Mouse (Mus musculus): ENCODE measurements around the gene Epn2. TPM values are rescaled to one million over a fixed set of nuclear protein-coding genes. Genes with fewer than 3 reads are reported as not detected.
A peak's percentile ranks its signal among the peaks of the same experiment; 100 is the strongest.

Epn2 gene
- polyA plus RNA-seq, 1 experiment from 2014 or later, result 23.9 TPM

DNA sequence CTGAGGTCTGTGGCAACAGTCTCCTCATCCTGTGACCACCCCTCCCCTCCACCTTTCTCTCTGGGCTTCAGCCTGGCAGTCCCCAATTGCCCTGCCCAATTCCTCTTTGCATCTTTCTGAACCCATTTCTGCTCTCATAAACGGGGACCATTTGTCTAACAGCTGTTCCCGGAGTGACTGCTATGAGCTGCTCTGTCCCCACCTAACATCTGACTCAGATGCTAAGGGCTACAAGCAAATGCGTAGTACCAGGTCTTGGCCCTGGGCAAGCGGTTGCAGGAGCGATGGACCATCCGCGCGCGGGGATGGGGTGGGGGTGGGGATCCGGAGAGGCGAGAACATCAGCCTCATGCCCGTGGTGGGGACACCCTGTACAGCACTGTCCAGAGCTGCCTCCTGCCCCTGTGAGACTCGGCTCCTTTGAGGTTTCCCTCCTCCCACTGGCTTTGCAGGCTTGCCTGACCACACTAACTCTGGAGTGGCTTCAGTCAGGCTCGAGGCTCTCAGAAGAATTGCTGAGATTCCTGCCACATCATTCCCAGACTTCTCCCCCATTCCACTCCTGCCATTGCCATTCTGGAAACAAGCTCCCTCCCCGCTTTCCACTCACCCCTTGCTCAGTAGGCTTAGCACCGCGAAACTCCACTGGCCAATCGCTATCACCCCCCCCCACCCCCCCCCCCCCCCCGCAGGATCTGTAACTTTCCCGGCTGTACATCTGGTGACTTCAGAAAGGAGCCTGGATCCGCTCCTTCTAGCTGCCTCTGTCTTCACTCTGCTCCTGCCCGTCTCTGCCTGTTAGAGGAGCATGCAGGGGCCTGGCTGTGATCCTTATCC is 36.4 kb upstream of the Epn2 start:
- no peaks in the 10 kb centered on the region for H3K36me3 ChIP-seq
- H3K9me3 ChIP-seq (replicated peaks), result no peaks in the 10 kb centered on the region
- 11% methylated on average over 20 of the region's 22 CpGs for WGBS
- peak overlapping the region; percentile 63 for H3K27ac ChIP-seq (replicated peaks)
- peaks cover 29% of the 10 kb centered on the region; the same call in 1 of the 2 replicates for H3K27me3 ChIP-seq (ENCODE audit: low read depth, poor library complexity, severe bottlenecking)
- H3K4me1 ChIP-seq, result peaks cover 35% of the 10 kb centered on the region
- DNase-seq (ENCODE audit: low spot score), result peak; percentile 39
- peak overlapping the region; percentile 44 for H3K4me3 ChIP-seq

DNA sequence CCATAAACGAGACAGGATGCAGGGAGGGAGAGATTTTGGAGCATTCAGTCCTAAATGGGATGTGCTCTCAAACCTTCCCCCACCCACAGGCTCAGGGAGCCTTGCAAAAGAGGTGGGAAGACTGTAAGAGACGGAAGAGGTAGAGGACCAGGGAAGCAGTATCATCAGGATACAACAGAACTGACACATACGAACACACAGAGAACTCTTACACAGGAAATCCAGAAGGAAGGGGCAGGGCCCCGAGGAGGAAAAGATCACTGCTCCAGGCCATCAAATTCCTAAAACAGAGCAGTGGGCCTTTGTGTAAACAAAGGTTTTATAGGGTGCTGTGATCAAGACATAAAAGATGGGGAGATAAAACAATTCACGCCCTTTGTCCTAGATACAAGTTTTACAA is 34.9 kb upstream of the Epn2 start:
- WGBS, result 76% methylated on average over 5 of the region's 5 CpGs
- H3K4me3 ChIP-seq, result no peak overlapping the region
- H3K9me3 ChIP-seq (replicated peaks), result no peaks in the 10 kb centered on the region
- no peak overlapping the region for H3K27ac ChIP-seq (replicated peaks)
- no peaks in the 10 kb centered on the region for H3K36me3 ChIP-seq
- DNase-seq (ENCODE audit: low spot score), result no peak
- H3K4me1 ChIP-seq, result peaks cover 23% of the 10 kb centered on the region
- peaks cover 29% of the 10 kb centered on the region; the same call in 1 of the 2 replicates for H3K27me3 ChIP-seq (ENCODE audit: low read depth, poor library complexity, severe bottlenecking)

DNA sequence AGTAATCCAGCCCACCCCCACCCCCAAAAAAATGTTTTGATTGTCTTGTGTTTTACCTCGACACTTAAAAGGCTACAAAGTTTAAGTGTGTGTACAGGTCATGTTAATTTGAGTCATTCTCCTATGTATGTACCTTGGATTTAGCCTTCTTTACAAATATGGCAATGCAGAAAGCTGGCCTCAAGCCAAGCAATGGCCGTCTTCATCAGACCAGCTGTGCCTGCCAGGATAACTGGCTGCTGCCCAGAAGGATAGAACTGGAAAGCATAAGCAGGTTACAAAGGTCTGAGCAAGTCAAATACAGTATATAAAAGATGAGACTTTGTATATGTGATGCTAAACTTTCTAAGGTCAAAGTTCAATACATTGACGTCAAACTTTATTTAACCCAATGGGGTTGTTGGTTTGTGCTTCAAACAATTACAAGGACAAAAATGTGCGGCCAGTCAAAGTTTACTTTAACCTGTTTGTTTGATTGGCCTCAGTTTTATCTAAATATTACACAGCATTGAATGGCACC is 32.7 kb upstream of the Epn2 start:
- Histone ChIP-seq H3K27ac (replicated peaks) (no peak overlapping the region), H3K27me3 (ENCODE audit: low read depth, poor library complexity, severe bottlenecking) (peaks cover 16% of the 10 kb centered on the region; the same call in 1 of the 2 replicates), H3K9me3 (replicated peaks) (peaks cover 4% of the 10 kb centered on the region; the same call in 1 of the 2 replicates), H3K4me1 (peaks cover 19% of the 10 kb centered on the region), H3K4me3 (no peak overlapping the region), H3K36me3 (no peaks in the 10 kb centered on the region)
- no peak for DNase-seq (ENCODE audit: low spot score)
- 89% methylated on average over 4 of the region's 4 CpGs for WGBS

DNA sequence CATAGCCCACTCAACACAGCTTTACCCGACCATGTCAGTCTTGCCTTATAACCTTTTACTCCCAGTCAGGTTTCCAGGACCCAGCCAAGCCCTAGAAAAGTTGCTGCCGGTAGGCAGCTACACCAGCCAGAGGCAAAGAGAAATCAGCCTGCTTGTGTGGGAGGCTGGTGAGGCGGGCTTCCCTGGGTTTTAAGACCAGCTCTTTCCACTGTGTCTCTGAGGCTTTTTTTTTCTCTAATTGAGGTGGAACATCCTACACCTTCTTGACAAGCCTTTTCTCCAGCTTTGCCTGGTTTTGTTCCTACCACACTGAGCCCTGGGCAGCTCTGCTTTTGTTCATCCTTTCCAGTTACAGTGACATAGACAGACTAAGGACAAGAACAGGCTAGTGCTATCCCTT is 31.7 kb upstream of the Epn2 start:
- no peak for DNase-seq (ENCODE audit: low spot score)

DNA sequence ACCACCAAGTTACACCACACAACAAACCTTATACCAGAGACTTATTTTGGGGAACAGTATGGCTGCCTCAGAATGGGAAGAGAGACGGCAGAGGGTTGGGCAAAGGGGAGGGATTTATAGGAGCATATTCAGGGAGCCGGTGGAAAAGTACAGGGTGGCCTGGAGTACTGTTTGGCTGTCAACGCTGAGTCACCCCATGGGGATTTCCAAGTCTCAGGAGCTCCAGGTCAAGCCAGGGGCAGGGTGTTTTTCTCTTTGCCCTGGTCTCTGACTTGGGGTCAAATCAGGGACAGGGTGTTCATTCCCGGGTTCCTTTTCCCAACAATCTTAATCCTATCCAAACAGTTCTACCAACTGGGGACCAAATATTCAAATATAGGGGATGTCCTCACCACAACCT is 28.6 kb upstream of the Epn2 start:
- Histone ChIP-seq H3K27me3 (ENCODE audit: low read depth, poor library complexity, severe bottlenecking) (no peaks in the 10 kb centered on the region), H3K36me3 (no peaks in the 10 kb centered on the region), H3K9me3 (replicated peaks) (peaks cover 15% of the 10 kb centered on the region; the same call in 1 of the 2 replicates), H3K4me3 (no peak overlapping the region), H3K4me1 (no peaks in the 10 kb centered on the region), H3K27ac (replicated peaks) (no peak overlapping the region)
- WGBS, result 89% methylated on average over 4 of the region's 4 CpGs
- no peak for DNase-seq (ENCODE audit: low spot score)

More for the DNA sequence above, 31.7 kb upstream of the Epn2 start:
- Histone ChIP-seq H3K27me3 (ENCODE audit: low read depth, poor library complexity, severe bottlenecking) (peaks cover 10% of the 10 kb centered on the region; the same call in 1 of the 2 replicates), H3K9me3 (replicated peaks) (peaks cover 14% of the 10 kb centered on the region; the same call in 1 of the 2 replicates), H3K36me3 (no peaks in the 10 kb centered on the region), H3K4me3 (no peak overlapping the region), H3K4me1 (peaks cover 9% of the 10 kb centered on the region), H3K27ac (replicated peaks) (no peak overlapping the region)
- 77% methylated on average over 3 of the region's 3 CpGs for WGBS

DNA sequence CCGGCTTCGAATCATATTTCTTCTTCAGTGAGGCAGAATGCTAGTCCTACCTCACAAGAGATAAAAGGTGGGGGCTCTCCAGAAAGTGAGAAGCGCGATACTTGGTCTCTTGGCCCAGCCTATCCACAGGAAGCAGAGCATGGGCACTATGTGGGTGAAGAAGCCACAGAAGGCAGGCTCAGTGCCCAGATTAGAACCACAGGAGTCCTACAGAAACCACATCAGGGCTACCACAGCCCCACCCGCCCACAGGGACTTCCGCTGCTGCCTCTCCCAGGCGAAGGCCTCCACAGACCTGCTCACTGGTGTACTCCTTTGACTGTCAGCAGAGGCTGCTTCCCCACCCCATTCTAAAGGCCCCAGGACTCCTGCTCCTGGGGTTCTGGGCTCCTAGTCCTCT is 23.2 kb upstream of the Epn2 start:
- DNase-seq (ENCODE audit: low spot score), result no peak
- peaks cover 2% of the 10 kb centered on the region; the same call in 1 of the 2 replicates for H3K4me1 ChIP-seq
- H3K36me3 ChIP-seq, result no peaks in the 10 kb centered on the region
- H3K27ac ChIP-seq (replicated peaks), result no peak overlapping the region
- no peak overlapping the region for H3K4me3 ChIP-seq
- peaks cover 15% of the 10 kb centered on the region; the same call in 1 of the 2 replicates for H3K9me3 ChIP-seq (replicated peaks)
- no peaks in the 10 kb centered on the region for H3K27me3 ChIP-seq (ENCODE audit: low read depth, poor library complexity, severe bottlenecking)
- WGBS, result 90% methylated on average over 7 of the region's 7 CpGs

DNA sequence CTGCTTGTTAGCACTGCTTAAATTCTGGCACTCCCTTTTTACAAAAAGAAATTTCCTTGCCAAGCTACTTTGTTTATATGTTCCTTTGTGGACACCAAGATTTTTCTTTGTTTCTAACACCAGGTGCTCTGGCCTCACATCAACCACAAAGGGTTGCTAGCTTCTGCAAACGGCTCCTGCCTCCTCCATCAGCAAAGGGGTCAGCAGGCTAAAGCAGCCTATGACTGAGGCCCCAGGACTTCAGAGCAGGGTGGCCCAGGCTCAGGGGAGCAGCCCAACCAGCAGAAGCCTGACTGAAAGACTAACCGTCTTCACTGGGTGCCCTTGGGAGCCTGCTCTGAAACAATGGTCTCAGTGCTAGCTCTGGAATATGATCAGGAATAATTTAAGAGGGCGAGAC is 22.0 kb upstream of the Epn2 start:
- no peak for DNase-seq (ENCODE audit: low spot score)
- no peak overlapping the region for H3K27ac ChIP-seq (replicated peaks)
- WGBS, result 67% methylated on average over 3 of the region's 3 CpGs
- H3K4me1 ChIP-seq, result peaks cover 2% of the 10 kb centered on the region; the same call in 1 of the 2 replicates
- no peaks in the 10 kb centered on the region for H3K27me3 ChIP-seq (ENCODE audit: low read depth, poor library complexity, severe bottlenecking)
- H3K9me3 ChIP-seq (replicated peaks), result peaks cover 4% of the 10 kb centered on the region; the same call in 1 of the 2 replicates
- no peaks in the 10 kb centered on the region for H3K36me3 ChIP-seq
- no peak overlapping the region for H3K4me3 ChIP-seq

DNA sequence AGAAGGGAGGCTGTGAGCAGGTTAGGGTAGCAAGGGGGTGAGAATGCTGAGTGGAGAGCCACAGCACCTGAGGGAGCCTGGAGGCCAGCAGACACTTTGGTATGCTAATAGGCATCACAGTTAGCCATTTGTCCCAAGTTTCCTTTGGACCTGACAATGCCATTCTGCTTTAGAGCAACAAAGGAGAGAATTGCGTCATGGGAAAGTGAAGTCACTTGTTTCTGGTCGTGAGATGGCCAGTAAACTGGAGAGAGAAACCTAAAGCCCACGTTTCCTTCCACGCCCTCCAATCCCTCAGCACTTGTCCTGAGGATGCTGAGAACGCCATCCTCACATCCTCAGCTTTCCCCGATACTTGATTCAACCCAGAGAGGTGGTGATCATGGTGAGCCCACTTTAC is 18.9 kb upstream of the Epn2 start:
- H3K4me1 ChIP-seq, result peaks cover 2% of the 10 kb centered on the region; the same call in 1 of the 2 replicates
- 69% methylated on average over 6 of the region's 6 CpGs for WGBS

DNA sequence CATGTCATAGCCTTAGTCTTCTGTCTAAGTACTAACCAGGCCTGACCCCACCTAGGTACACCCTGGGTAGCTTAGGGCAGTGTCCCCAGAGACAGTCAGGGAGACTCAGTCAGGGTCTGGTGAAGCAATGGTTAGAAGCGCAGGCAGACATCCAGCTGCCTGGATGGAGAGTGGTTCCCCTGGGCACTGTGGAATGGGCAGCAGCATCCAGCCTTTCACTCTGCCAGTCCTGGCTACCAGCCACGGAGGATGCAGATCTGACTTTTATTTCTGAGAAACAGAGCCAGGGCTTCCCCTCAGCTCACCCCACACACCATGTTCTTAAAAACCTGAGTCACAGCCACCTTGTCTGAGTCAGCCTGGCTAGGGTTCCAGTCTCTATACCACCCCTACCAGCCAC is 18.0 kb upstream of the Epn2 start:
- WGBS, result 89% methylated on average over 2 of the region's 2 CpGs
- peaks cover 2% of the 10 kb centered on the region; the same call in 1 of the 2 replicates for H3K4me1 ChIP-seq
- 0 out of 2 replicates have a peak, but pooled peaks cover 6% of the 10 kb centered on the region for H3K9me3 ChIP-seq (replicated peaks)
- no peaks in the 10 kb centered on the region for H3K27me3 ChIP-seq (ENCODE audit: low read depth, poor library complexity, severe bottlenecking)
- H3K27ac ChIP-seq (replicated peaks), result no peak overlapping the region
- no peaks in the 10 kb centered on the region for H3K36me3 ChIP-seq
- H3K4me3 ChIP-seq, result no peak overlapping the region
- no peak for DNase-seq (ENCODE audit: low spot score)

More for the DNA sequence above, 18.9 kb upstream of the Epn2 start:
- DNase-seq (ENCODE audit: low spot score), result no peak
- Histone ChIP-seq H3K4me3 (no peak overlapping the region), H3K27ac (replicated peaks) (no peak overlapping the region), H3K36me3 (no peaks in the 10 kb centered on the region), H3K27me3 (ENCODE audit: low read depth, poor library complexity, severe bottlenecking) (no peaks in the 10 kb centered on the region), H3K9me3 (replicated peaks) (0 out of 2 replicates have a peak, but pooled peaks cover under 1% of the 10 kb centered on the region)

DNA sequence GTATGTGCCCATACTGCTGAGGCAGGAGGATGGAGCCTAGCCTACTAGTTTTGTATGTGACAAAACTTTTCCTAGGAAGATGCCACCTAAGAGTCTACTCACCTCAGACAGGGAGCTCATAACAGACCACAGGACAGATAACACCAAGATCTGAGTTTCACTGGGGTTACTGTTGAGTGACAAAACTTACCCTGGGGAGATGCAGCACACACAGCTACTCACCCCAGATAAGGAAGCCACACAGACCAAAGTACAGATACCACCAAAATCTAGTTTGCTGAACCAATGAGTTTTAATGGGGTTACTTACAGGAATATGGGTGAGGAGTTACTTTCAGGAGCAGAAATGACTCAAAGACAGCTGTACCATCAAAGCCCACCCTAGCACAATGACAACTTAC is 13.6 kb upstream of the Epn2 start:
- DNase-seq (ENCODE audit: low spot score), result no peak
- H3K4me1 ChIP-seq, result peaks cover 9% of the 10 kb centered on the region
- H3K27ac ChIP-seq (replicated peaks), result no peak overlapping the region
- no peaks in the 10 kb centered on the region for H3K36me3 ChIP-seq
- H3K4me3 ChIP-seq, result no peak overlapping the region
- 0 out of 2 replicates have a peak, but pooled peaks cover 6% of the 10 kb centered on the region for H3K9me3 ChIP-seq (replicated peaks)
- no peaks in the 10 kb centered on the region for H3K27me3 ChIP-seq (ENCODE audit: low read depth, poor library complexity, severe bottlenecking)

DNA sequence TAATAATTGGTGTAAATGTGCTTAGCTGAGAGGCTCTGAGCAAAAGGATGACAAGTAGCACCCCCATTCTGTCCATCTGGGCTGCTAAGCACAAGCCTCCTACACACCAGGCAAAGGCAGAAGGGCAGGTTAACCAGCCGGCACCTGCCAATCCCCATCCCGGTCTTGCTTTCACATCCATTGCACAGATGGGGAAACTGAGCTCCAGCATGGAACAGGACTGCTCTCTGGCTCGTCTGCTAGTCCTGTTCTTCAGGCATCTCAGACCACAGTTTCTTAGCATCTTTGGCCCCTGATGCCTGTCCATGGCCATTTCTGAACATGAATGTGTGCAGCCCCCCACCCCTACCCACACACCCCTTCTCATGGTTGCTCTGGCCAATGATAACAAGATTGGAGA is 12.6 kb upstream of the Epn2 start:
- H3K4me1 ChIP-seq, result peaks cover 9% of the 10 kb centered on the region
- H3K27ac ChIP-seq (replicated peaks), result no peak overlapping the region
- no peaks in the 10 kb centered on the region for H3K27me3 ChIP-seq (ENCODE audit: low read depth, poor library complexity, severe bottlenecking)
- no peak for DNase-seq (ENCODE audit: low spot score)
- 0 out of 2 replicates have a peak, but pooled peaks cover 6% of the 10 kb centered on the region for H3K9me3 ChIP-seq (replicated peaks)
- no peak overlapping the region for H3K4me3 ChIP-seq
- H3K36me3 ChIP-seq, result no peaks in the 10 kb centered on the region
- 91% methylated on average over 3 of the region's 3 CpGs for WGBS

DNA sequence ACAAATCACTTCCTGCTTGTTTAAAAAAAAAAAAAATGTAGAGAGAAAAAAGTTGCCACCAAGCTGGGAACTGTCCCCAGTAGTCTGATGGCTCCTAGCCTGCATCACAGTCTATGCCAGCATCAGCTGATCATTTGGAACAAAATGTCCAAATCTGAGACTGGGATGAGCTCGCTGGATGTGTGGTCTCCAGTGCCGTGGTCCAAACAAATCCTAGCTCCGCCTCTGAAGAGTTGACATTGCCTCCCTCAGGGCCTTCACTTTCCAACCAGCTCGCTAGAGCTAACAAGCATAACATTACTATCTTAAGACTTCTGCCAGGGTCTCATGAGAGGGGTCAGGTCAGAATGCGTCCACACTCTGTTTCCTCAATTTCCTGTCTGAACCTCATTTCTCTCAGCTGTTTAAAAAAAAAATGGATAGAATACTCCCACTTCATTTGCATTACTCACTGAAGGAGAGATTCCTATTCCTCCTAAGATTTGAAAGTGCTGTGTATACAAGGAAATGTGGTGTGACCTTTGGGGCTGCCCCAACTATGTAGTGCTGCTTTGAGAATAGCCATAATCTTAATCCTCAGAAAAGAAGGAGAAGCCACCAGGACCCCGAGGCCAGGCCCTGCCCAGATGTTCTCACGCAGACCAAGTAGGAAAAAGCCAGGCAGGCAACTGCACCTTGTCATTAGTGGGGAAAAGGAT is 11.2 kb upstream of the Epn2 start:
- DNase-seq (ENCODE audit: low spot score), result no peak
- WGBS, result 61% methylated on average over 7 of the region's 7 CpGs
- no peak overlapping the region for H3K27ac ChIP-seq (replicated peaks)
- H3K27me3 ChIP-seq (ENCODE audit: low read depth, poor library complexity, severe bottlenecking), result no peaks in the 10 kb centered on the region
- H3K9me3 ChIP-seq (replicated peaks), result 0 out of 2 replicates have a peak, but pooled peaks cover 6% of the 10 kb centered on the region
- no peak overlapping the region for H3K4me3 ChIP-seq
- H3K4me1 ChIP-seq, result peaks cover 9% of the 10 kb centered on the region
- H3K36me3 ChIP-seq, result no peaks in the 10 kb centered on the region
